Mouse (Mus musculus) colon, adult 2 months (tissue): ENCODE results near the gene Lrrc34. TPM values are rescaled to one million over a fixed set of nuclear protein-coding genes. Genes with fewer than 3 reads are reported as not detected.

ENCODE experiments used
- polyA plus RNA-seq: library from polyadenylated mRNA; depleted of rRNA; stranded (reverse); fragments of >200 nt; gene quantifications from 2 replicates; pipeline ENCODE4 v1.2.3, GENCODE M21; 2012; rRNA removed

Lrrc34 gene
- not detected in 2 replicates for polyA plus RNA-seq

GRCm38 (mm10) chr3:30647440-30648090 lies at the start of gene Lrrc34:
Gene Lrrc34 (minus strand): TSS chr3:30647869.

GRCm38 (mm10) chr3:30644207-30644606 lies 3.5 kb downstream of the Lrrc34 start, which contains the start of gene Lrriq4:
Gene Lrriq4 (plus strand): TSS chr3:30644507.

GRCm38 (mm10) chr3:30602065-30602739 lies 45.5 kb downstream of the Lrrc34 start, which contains the start of gene Mynn:
Gene Mynn (plus strand): TSS chr3:30602065.

GRCm38 (mm10) chr3:30599711-30600545 lies 47.7 kb downstream of the Lrrc34 start, which contains the start of gene Actrt3:
Gene Actrt3 (minus strand): TSS chr3:30599939.

Other genes with a start within 250 kb of the Lrrc34 start
- gene Mecom, start 99.9 kb downstream of the Lrrc34 start, polyA plus RNA-seq: 14.3 and 15.9 TPM in 2 replicates
- 0.09 TPM in 1 of 2 replicates, not detected in the other for gene Actrt3, start 47.9 kb downstream of the Lrrc34 start, polyA plus RNA-seq
- gene Mynn, start 45.8 kb downstream of the Lrrc34 start, polyA plus RNA-seq: 4.5 and 7.5 TPM in 2 replicates
- gene Lrriq4, start 3.4 kb downstream of the Lrrc34 start, polyA plus RNA-seq: not detected in 2 replicates
- gene Lrrc31, start 52.0 kb upstream of the Lrrc34 start, polyA plus RNA-seq: 7.1 and 8.2 TPM in 2 replicates
- not detected in 2 replicates for gene Samd7, start 98.4 kb upstream of the Lrrc34 start, polyA plus RNA-seq
- gene Sec62, start 145.0 kb upstream of the Lrrc34 start, polyA plus RNA-seq: 6.2 TPM in 2 replicates
- gene Gpr160, start 208.1 kb upstream of the Lrrc34 start, polyA plus RNA-seq: 17.1 and 24.0 TPM in 2 replicates